Mouse (Mus musculus) heart, embryonic 12.5 days (tissue): ENCODE measurements around the gene Sf1. TPM values are rescaled to one million over a fixed set of nuclear protein-coding genes. Genes with fewer than 3 reads are reported as not detected.

Experiments used
- ATAC-seq: fragments of 200-750 bp; cut with Nextera tagmentation; 2 replicates; pipeline ENCODE4 v1.8.0; 2017; ENCODE audit warnings: moderate TSS enrichment, moderate library complexity; ENCODE audit not compliant: insufficient number of reproducible peaks, low FRiP score
- H3K27ac ChIP-seq: fragments of 300-500 bp; sonication (generic); 2 replicates; pipeline ENCODE4 v1.5.1; 2016; ENCODE audit warnings: mild to moderate bottlenecking, moderate library complexity; ENCODE audit not compliant: poor library complexity, severe bottlenecking
- H3K27me3 ChIP-seq: fragments of 300-500 bp; sonication (generic); replicated peaks from 2 replicates; pipeline ENCODE4 v1.6.1; 2016; ENCODE audit warnings: mild to moderate bottlenecking, moderate library complexity
- H3K36me3 ChIP-seq: fragments of 300-500 bp; sonication (generic); 2 replicates; pipeline ENCODE4 v1.6.1; 2016; ENCODE audit warnings: mild to moderate bottlenecking, moderate library complexity
- H3K4me1 ChIP-seq: fragments of 300-500 bp; sonication (generic); replicated peaks from 2 replicates; pipeline ENCODE4 v1.6.1; 2016; ENCODE audit warnings: mild to moderate bottlenecking
- H3K4me2 ChIP-seq: fragments of 300-500 bp; sonication (generic); 2 replicates; pipeline ENCODE4 v1.6.1; 2016; ENCODE audit warnings: mild to moderate bottlenecking, moderate library complexity
- H3K4me3 ChIP-seq: fragments of 300-500 bp; sonication (generic); 2 replicates; pipeline ENCODE4 v1.5.1; 2016; ENCODE audit warnings: mild to moderate bottlenecking
- H3K9ac ChIP-seq: fragments of 300-500 bp; sonication (generic); 2 replicates; pipeline ENCODE4 v1.6.1; 2016; ENCODE audit warnings: mild to moderate bottlenecking, moderate library complexity
- H3K9me3 ChIP-seq: fragments of 300-500 bp; sonication (generic); replicated peaks from 2 replicates; pipeline ENCODE4 v1.6.1; 2016; ENCODE audit warnings: mild to moderate bottlenecking, moderate library complexity
- WGBS: fragments of 180-500 bp; shearing (Covaris S2); methylation state at CpG from one replicate; pipeline ENCODE4 v1.1.7; 2016; 5-methylcytosine and 5-hydroxymethylcytosine counted together
- microRNA-seq: library from miRNA; unstranded; fragments of <30 nt; microRNA quantifications from one replicate; pipeline ENCODE4, GENCODE M21; 2017
- polyA plus RNA-seq: library from polyadenylated mRNA; unstranded; fragments of >200 nt; fragmentation: Nextera tagmentation; extraction: Ambion mirVana; gene quantifications from 2 replicates; pipeline ENCODE4 v1.2.1, GENCODE M21; 2016

The Sf1 gene
- polyA plus RNA-seq, 1 experiment from 2014 or later, result 127 TPM

DNA sequence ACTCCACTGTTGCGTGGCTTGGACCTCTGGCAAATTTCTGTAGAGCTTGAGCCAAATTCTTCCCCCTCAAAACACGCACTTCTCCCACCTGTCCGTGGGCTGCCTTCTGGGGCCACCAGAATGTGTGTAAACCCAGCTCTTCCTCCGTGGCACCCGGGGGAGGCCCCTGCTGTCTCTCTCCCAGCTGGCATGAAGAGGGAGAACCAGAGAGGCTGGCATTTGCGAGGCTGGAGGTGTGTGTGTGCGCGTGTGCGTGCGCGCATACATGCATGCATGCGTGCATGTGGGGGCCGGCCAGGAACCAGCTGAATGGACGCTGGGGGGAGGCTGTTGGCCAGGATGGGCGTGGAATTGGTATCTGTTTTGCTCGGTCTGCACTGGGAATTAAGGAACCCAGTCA, 59.8 kb downstream of the Sf1 start:
- no peaks in the 10 kb centered on the region for H3K9me3 ChIP-seq
- no peak overlapping the region for H3K27ac ChIP-seq
- no peak overlapping the region for H3K4me2 ChIP-seq
- peaks cover 15% of the 10 kb centered on the region for H3K4me1 ChIP-seq
- no peaks in the 10 kb centered on the region for H3K36me3 ChIP-seq
- H3K9ac ChIP-seq, result no peak overlapping the region
- 76% methylated on average over 16 of the region's 16 CpGs for WGBS
- peaks cover 97% of the 10 kb centered on the region for H3K27me3 ChIP-seq
- H3K4me3 ChIP-seq, result no peak overlapping the region
- no peak for ATAC-seq

DNA sequence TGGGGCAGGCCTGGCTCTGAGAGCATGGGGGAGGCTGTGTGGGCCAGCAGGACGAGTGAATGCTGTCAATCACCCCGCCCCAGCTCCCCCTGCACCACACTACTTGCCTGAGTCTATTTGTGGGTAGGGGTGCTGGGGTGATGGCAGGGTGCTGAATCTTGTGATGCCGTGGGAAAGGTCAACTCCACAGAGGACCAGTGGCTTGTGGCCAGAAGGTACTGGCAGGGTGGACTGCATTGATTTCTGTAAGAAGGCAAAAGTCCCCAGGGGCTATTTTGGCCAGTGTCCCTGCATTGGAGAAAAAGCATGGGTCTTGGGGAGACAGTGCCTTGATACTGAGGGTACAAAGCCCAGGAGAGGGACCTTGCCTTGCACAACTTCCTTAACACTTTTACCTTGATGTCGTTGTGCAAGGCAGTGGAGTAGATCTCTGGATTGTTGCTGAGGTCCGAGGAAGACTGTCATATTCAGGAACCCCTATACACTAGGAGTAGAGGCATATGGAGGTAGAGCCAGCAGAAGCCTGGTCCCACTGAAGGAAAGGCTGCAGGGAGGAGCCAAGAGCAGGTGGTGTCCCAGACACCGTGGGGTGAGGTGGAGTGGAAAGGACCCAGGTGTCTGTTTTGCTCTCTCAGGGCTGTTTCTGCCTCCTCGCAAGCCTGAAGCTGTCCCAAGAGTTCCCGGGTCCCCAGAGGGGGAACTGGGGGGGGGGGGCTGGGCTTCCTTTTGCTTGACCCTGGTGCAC, 60.8 kb downstream of the Sf1 start:
- 60% methylated on average over 8 of the region's 8 CpGs for WGBS
- H3K27ac ChIP-seq, result no peak overlapping the region
- H3K4me2 ChIP-seq, result no peak overlapping the region
- no peaks in the 10 kb centered on the region for H3K36me3 ChIP-seq
- H3K27me3 ChIP-seq, result peaks cover 97% of the 10 kb centered on the region
- no peaks in the 10 kb centered on the region for H3K9me3 ChIP-seq
- no peak overlapping the region for H3K4me3 ChIP-seq
- H3K4me1 ChIP-seq, result peaks cover 17% of the 10 kb centered on the region
- no peak for ATAC-seq
- no peak overlapping the region for H3K9ac ChIP-seq

DNA sequence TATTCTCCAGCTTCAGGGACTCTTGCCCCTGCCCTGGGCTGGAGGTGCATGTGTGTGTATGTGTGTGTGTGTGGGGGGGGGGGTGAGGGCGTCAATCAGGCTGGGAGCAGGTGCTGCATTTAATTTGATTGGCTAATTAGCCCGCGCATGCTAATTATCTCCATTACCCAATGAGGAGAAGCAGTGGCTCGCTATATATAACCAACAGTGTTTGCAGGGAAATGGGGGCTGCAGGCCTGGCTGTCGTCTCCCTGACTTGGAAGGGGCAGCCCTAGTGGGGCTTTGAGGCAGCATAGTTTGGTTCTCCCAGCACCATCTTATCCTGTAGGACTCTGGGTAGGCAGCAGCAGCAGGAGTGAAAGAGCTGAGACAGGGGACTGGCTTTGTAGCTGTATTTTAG, 62.1 kb downstream of the Sf1 start:
- WGBS, result 50% methylated on average over 5 of the region's 5 CpGs
- H3K36me3 ChIP-seq, result no peaks in the 10 kb centered on the region
- H3K9me3 ChIP-seq, result no peaks in the 10 kb centered on the region
- no peak overlapping the region for H3K4me3 ChIP-seq
- no peak overlapping the region for H3K4me2 ChIP-seq
- no peak overlapping the region for H3K9ac ChIP-seq
- ATAC-seq, result no peak
- no peak overlapping the region for H3K27ac ChIP-seq
- peaks cover 97% of the 10 kb centered on the region for H3K27me3 ChIP-seq
- H3K4me1 ChIP-seq, result peaks cover 17% of the 10 kb centered on the region

DNA sequence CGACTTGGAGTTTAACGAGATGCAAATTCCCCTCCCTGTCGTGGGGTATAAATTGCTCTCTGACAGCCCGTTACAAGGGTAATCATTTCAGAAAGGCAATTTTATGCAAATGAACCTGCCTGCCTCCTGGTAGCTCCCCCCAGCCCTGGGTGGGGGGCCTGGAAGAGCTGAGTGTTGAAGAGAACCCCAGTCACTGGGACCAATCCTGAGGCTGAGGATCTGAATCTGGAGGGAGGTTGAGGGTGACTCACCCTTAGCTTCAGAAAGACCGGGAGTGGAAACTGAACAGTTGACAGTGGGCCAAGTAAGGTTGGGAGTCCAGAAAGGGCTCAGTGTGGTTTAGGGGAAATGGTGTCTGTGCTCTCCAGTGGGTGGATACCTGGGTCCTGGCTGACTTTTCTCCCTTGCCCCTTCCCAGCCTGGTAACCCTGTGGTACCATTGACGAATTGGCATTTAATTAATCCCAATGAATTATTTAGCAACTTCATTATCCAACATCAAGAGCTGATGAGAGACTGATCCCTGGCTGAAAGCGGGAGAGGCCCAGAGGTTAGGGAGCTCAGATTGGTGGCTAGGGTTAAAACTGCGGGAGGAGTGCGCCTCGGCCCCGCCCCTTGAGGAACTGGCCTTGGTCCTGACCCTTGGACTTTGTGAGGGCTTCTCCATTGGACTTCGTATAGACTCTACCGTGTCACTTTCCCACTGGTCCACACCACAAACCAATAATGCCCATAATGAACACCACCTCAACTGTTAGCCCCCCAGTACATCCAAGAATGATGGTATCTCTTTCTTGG, 63.4 kb downstream of the Sf1 start:
- peaks cover 17% of the 10 kb centered on the region for H3K4me1 ChIP-seq
- ATAC-seq, result no peak
- peaks cover 95% of the 10 kb centered on the region for H3K27me3 ChIP-seq
- no peak overlapping the region for H3K4me2 ChIP-seq
- H3K36me3 ChIP-seq, result no peaks in the 10 kb centered on the region
- no peak overlapping the region for H3K27ac ChIP-seq
- H3K9ac ChIP-seq, result no peak overlapping the region
- no peak overlapping the region for H3K4me3 ChIP-seq
- WGBS, result 24% methylated on average over 13 of the region's 13 CpGs
- no peaks in the 10 kb centered on the region for H3K9me3 ChIP-seq

Small RNA genes lying within 50 kb of the gene (microRNA-seq; reads per million reads assigned to microRNA genes)
- gene Mir6989, result not detected

Other genes with a start within 250 kb of the Sf1 start
- 35.2 and 35.9 TPM in 2 replicates for gene Sac3d1, start 245.0 kb upstream of the Sf1 start, polyA plus RNA-seq
- gene Snx15, start 235.4 kb upstream of the Sf1 start, polyA plus RNA-seq, result 20.9 and 21.2 TPM in 2 replicates
- gene Batf2, start 222.7 kb upstream of the Sf1 start, polyA plus RNA-seq, result 0.14 TPM in 1 of 2 replicates, not detected in the other
- gene Arl2, start 222.1 kb upstream of the Sf1 start, polyA plus RNA-seq, result 71.5 and 73.9 TPM in 2 replicates
- not detected in 2 replicates for gene Majin, start 179.3 kb upstream of the Sf1 start, polyA plus RNA-seq
- 0.57 TPM in 1 of 2 replicates, not detected in the other for gene Gpha2, start 137.3 kb upstream of the Sf1 start, polyA plus RNA-seq
- gene Ppp2r5b, start 127.8 kb upstream of the Sf1 start, polyA plus RNA-seq, result 29.8 and 31.0 TPM in 2 replicates
- 10.9 and 13.0 TPM in 2 replicates for gene Atg2a, start 122.0 kb upstream of the Sf1 start, polyA plus RNA-seq
- gene Ehd1, start 87.0 kb upstream of the Sf1 start, polyA plus RNA-seq, result 87.0 and 88.7 TPM in 2 replicates
- 0.34 and 0.44 TPM in 2 replicates for gene Cdc42bpg, start 57.2 kb upstream of the Sf1 start, polyA plus RNA-seq
- 48.7 and 52.1 TPM in 2 replicates for gene Men1, start 28.7 kb upstream of the Sf1 start, polyA plus RNA-seq
- gene Map4k2, start 22.6 kb upstream of the Sf1 start, polyA plus RNA-seq, result 14.1 and 15.7 TPM in 2 replicates
- gene Pygm, start 20.7 kb downstream of the Sf1 start, polyA plus RNA-seq, result 224 and 234 TPM in 2 replicates
- gene Rasgrp2, start 35.6 kb downstream of the Sf1 start, polyA plus RNA-seq, result 43.8 and 45.8 TPM in 2 replicates
- gene Nrxn2, start 55.0 kb downstream of the Sf1 start, polyA plus RNA-seq, result 0.26 and 0.52 TPM in 2 replicates
- not detected in 2 replicates for gene Slc22a12, start 179.3 kb downstream of the Sf1 start, polyA plus RNA-seq